Mouse (Mus musculus): ENCODE measurements at regions not wholly inside any gene's neighbourhood (a gene's known extent, or its start where the extent isn't known, plus 50 kb on each side); places are given as distances from the start of the nearest gene placed in this dataset.

- Histone ChIP-seq H3K27me3 (ENCODE audit: control insufficient read depth, insufficient read depth, low read length) (0 out of 2 replicates have a peak, but pooled peaks cover 4% of the 10 kb centered on the region), H3K4me3 (ENCODE audit: low read depth, low read length) (no peak overlapping the region), H3K36me3 (replicated peaks; ENCODE audit: control insufficient read depth, insufficient read depth, low read length) (no peaks in the 10 kb centered on the region), H3K27ac (ENCODE audit: low read depth) (no peak overlapping the region), H3K4me2 (ENCODE audit: low read depth, low read length) (no peak overlapping the region), H3K9ac (replicated peaks; ENCODE audit: low read depth, low read length) (no peak overlapping the region), H3K4me1 (ENCODE audit: control insufficient read depth, insufficient read depth) (no peaks in the 10 kb centered on the region), H3K9me3 (replicated peaks; ENCODE audit: control insufficient read depth, low read length) (0 out of 2 replicates have a peak, but pooled peaks cover 8% of the 10 kb centered on the region)
- 69% methylated on average over 6 of the region's 6 CpGs for WGBS
- no peak for TF ChIP-seq EP300 (IDR thresholded peaks at IDR 0.05; ENCODE audit: low read depth)
- no peak for TF ChIP-seq CTCF (IDR thresholded peaks at IDR 0.05; ENCODE audit: low read depth)
- ATAC-seq (ENCODE audit: insufficient read depth, low read depth) = no peak
- DNase-seq (ENCODE audit: low spot score) = no peak
Observed at GRCm38 (mm10) chr17:45341573-45341972, 92.0 kb downstream of the Cdc5l start.

DNA sequence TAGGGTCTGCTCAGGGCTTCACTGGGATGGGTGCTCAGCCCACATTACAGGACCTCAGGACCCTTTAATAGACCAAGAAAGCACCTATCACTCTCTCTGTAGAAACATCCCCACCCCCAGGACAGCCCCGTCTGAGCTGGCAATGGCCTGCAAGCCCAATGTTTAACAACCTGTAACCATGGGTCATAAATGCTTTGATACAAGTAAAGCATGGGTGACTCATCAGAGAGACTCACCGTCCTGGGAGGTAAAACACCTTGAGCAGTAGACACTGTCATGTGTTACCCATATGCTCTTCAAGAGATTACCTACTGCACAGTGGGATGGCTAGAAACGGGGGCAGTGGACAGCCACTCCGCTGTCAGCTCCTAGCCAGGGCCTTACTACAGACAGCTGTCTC lies 92.7 kb downstream of the Cdc5l start:
- Histone ChIP-seq H3K4me2 (ENCODE audit: low read depth, low read length) (no peak overlapping the region), H3K9me3 (replicated peaks; ENCODE audit: control insufficient read depth, low read length) (0 out of 2 replicates have a peak, but pooled peaks cover 8% of the 10 kb centered on the region), H3K9ac (replicated peaks; ENCODE audit: low read depth, low read length) (no peak overlapping the region), H3K27me3 (ENCODE audit: control insufficient read depth, insufficient read depth, low read length) (0 out of 2 replicates have a peak, but pooled peaks cover 4% of the 10 kb centered on the region), H3K27ac (ENCODE audit: low read depth) (no peak overlapping the region), H3K36me3 (replicated peaks; ENCODE audit: control insufficient read depth, insufficient read depth, low read length) (no peaks in the 10 kb centered on the region), H3K4me3 (ENCODE audit: low read depth, low read length) (no peak overlapping the region), H3K4me1 (ENCODE audit: control insufficient read depth, insufficient read depth) (no peaks in the 10 kb centered on the region)
- TF ChIP-seq EP300 (IDR thresholded peaks at IDR 0.05; ENCODE audit: low read depth) (no peak), CTCF (IDR thresholded peaks at IDR 0.05; ENCODE audit: low read depth) (no peak)
- DNase-seq (ENCODE audit: low spot score) (no peak), ATAC-seq (ENCODE audit: insufficient read depth, low read depth) (no peak)
- 84% methylated on average over 4 of the region's 4 CpGs for WGBS

DNA sequence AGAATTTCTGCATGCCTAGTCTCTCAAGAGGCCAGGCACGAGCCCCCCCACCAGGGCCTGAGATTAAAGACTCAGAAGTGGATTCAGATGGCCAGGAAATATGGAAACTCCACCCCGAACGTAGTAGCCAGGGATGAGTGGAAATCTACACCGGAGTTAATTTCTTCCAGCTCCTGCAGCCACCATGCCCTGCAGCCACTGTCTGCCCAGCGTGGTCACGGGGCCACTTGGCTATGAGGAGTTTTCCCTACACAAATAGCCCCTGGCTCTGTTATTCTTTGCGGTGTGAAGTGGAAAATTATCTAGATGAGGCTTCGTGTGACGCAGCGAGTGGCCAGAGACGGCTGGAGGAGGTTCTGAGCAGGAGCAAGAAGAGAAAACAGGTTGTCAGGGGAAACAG lies 94.3 kb downstream of the Cdc5l start:
- DNase-seq (ENCODE audit: low spot score) = no peak
- Histone ChIP-seq H3K4me3 (ENCODE audit: low read depth, low read length) (no peak overlapping the region), H3K36me3 (replicated peaks; ENCODE audit: control insufficient read depth, insufficient read depth, low read length) (no peaks in the 10 kb centered on the region), H3K4me1 (ENCODE audit: control insufficient read depth, insufficient read depth) (no peaks in the 10 kb centered on the region), H3K9ac (replicated peaks; ENCODE audit: low read depth, low read length) (no peak overlapping the region), H3K27me3 (ENCODE audit: control insufficient read depth, insufficient read depth, low read length) (0 out of 2 replicates have a peak, but pooled peaks cover 4% of the 10 kb centered on the region), H3K9me3 (replicated peaks; ENCODE audit: control insufficient read depth, low read length) (0 out of 2 replicates have a peak, but pooled peaks cover 7% of the 10 kb centered on the region), H3K27ac (ENCODE audit: low read depth) (no peak overlapping the region), H3K4me2 (ENCODE audit: low read depth, low read length) (no peak overlapping the region)
- 38% methylated on average over 11 of the region's 11 CpGs for WGBS
- ATAC-seq (ENCODE audit: insufficient read depth, low read depth) = no peak
- TF ChIP-seq CTCF (IDR thresholded peaks at IDR 0.05; ENCODE audit: low read depth) (no peak), EP300 (IDR thresholded peaks at IDR 0.05; ENCODE audit: low read depth) (no peak)

GRCm38 (mm10) chr17:45338086-45338485 lies 95.5 kb downstream of the Cdc5l start:
- H3K27ac ChIP-seq (ENCODE audit: low read depth) = no peak overlapping the region
- H3K9me3 ChIP-seq (replicated peaks; ENCODE audit: control insufficient read depth, low read length) = no peaks in the 10 kb centered on the region
- H3K4me3 ChIP-seq (ENCODE audit: low read depth, low read length) = no peak overlapping the region
- TF ChIP-seq CTCF (IDR thresholded peaks at IDR 0.05; ENCODE audit: low read depth) (no peak), EP300 (IDR thresholded peaks at IDR 0.05; ENCODE audit: low read depth) (no peak)
- H3K27me3 ChIP-seq (ENCODE audit: control insufficient read depth, insufficient read depth, low read length) = 0 out of 2 replicates have a peak, but pooled peaks cover 4% of the 10 kb centered on the region
- ATAC-seq (ENCODE audit: insufficient read depth, low read depth) = no peak
- DNase-seq (ENCODE audit: low spot score) = no peak
- no peaks in the 10 kb centered on the region for H3K36me3 ChIP-seq (replicated peaks; ENCODE audit: control insufficient read depth, insufficient read depth, low read length)
- no peaks in the 10 kb centered on the region for H3K4me1 ChIP-seq (ENCODE audit: control insufficient read depth, insufficient read depth)
- no peak overlapping the region for H3K9ac ChIP-seq (replicated peaks; ENCODE audit: low read depth, low read length)
- no peak overlapping the region for H3K4me2 ChIP-seq (ENCODE audit: low read depth, low read length)
- 61% methylated on average over 4 of the region's 4 CpGs for WGBS

DNA sequence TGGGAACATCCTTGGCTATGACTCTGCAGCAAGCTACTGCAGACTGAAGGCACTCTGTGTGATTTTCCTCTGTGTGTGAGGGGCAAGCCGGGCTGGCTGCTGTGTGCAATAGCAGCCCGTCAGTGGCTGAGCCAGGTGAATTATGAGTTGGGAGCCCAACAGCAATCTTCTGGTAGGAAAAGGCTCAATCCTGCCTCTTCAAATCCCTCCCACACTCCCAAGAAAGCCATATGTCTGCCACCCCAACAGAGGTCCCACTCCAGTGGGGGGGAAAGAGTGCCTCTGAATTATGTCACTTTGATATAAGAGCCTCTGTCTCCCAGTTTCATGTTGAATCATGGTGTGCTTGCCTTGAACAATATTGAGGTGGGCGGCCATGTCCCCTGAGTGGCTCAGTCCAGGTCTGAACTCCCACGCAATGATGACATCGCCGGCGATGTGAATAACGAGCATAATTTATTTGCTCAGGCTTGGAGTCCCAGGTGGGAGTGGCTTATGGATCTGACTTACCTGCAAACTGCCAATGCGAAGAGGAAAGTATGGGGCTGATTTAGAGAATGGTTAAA lies 97.9 kb downstream of the Cdc5l start:
- DNase-seq (ENCODE audit: low spot score) (no peak), ATAC-seq (ENCODE audit: insufficient read depth, low read depth) (no peak)
- Histone ChIP-seq H3K27me3 (ENCODE audit: control insufficient read depth, insufficient read depth, low read length) (0 out of 2 replicates have a peak, but pooled peaks cover 4% of the 10 kb centered on the region), H3K4me3 (ENCODE audit: low read depth, low read length) (no peak overlapping the region), H3K4me1 (ENCODE audit: control insufficient read depth, insufficient read depth) (no peaks in the 10 kb centered on the region), H3K9ac (replicated peaks; ENCODE audit: low read depth, low read length) (no peak overlapping the region), H3K36me3 (replicated peaks; ENCODE audit: control insufficient read depth, insufficient read depth, low read length) (no peaks in the 10 kb centered on the region), H3K9me3 (replicated peaks; ENCODE audit: control insufficient read depth, low read length) (no peaks in the 10 kb centered on the region), H3K4me2 (ENCODE audit: low read depth, low read length) (no peak overlapping the region), H3K27ac (ENCODE audit: low read depth) (no peak overlapping the region)
- no peak for TF ChIP-seq EP300 (IDR thresholded peaks at IDR 0.05; ENCODE audit: low read depth)
- TF ChIP-seq CTCF (IDR thresholded peaks at IDR 0.05; ENCODE audit: low read depth) = no peak
- 89% methylated on average over 9 of the region's 9 CpGs for WGBS
